Mouse (Mus musculus): ENCODE measurements around the gene Masp1. TPM values are rescaled to one million over a fixed set of nuclear protein-coding genes. Genes with fewer than 3 reads are reported as not detected.

The Masp1 gene
- total and polyA plus RNA-seq, 2 experiments from 2014 or later, result 6.6 to 9.8 TPM

DNA sequence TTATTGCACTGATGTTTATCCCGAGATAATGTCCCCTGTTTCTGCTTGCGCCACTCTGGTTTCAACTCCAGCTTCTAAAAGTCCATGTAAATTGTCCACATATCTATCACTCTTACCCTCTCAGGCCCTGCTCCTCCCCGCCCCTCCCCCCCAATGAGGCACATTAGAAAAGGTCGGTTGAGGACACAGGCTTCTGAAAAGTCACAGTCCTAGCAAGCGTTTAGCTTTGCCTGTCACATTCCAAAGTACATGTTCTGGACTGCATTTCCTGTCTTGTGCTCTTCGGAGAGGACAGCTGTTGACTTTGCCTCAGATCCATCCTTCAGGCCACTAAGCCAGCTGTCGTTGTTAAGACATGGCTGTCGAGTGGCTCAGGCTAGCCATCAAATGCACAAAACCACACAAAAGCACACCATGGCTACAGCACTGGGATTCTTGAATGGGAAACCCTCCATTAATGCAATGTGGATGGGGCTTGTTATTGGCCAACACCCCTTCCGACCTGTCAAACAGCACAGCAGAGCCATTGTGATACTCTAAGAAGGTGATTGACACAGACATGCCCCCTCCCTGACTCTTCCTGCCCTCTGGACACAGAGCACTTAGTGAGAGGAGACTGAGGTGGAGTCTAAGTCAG is 103.8 kb downstream of the Masp1 start:
- Histone ChIP-seq H3K4me2 (ENCODE audit: low read depth, low read length) (peak overlapping the region; percentile 43), H3K9me3 (replicated peaks; ENCODE audit: control insufficient read depth, low read length) (no peaks in the 10 kb centered on the region), H3K4me3 (ENCODE audit: low read depth, low read length) (no peak overlapping the region; the same call in 1 of the 2 replicates), H3K27ac (ENCODE audit: low read depth) (peak overlapping the region; percentile 69), H3K9ac (replicated peaks; ENCODE audit: low read depth, low read length) (no peak overlapping the region), H3K27me3 (ENCODE audit: control insufficient read depth, insufficient read depth, low read length) (no peaks in the 10 kb centered on the region), H3K36me3 (replicated peaks; ENCODE audit: control insufficient read depth, insufficient read depth, low read length) (no peaks in the 10 kb centered on the region), H3K4me1 (ENCODE audit: control insufficient read depth, insufficient read depth) (peaks cover 13% of the 10 kb centered on the region; the same call in 1 of the 2 replicates)
- peak; percentile 61 for DNase-seq (ENCODE audit: low spot score)
- WGBS, result 29% methylated on average over 9 of the region's 9 CpGs
- peak; percentile 76 for ATAC-seq (ENCODE audit: insufficient read depth, low read depth)
- TF ChIP-seq EP300 (IDR thresholded peaks at IDR 0.05; ENCODE audit: low read depth) (no peak), CTCF (IDR thresholded peaks at IDR 0.05; ENCODE audit: low read depth) (no peak)

DNA sequence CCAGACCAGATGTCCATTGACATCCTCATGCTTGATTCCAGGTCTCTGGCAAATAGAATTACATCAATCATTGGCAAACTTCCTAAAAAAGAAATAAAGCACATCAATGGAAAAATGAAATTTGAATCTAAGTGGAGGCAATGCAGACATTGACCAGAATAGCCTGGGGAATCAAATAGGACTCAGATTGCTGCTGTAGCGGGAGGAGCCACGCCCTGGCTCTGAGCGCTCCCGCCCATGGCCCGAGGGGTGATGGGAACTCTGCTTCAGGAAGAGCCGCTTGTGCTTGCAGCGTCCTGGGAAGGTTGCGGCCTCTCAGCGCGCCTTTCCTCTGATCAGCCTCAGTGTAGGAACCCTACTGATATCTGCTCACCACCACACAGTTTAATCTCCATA is 104.4 kb downstream of the Masp1 start:
- TF ChIP-seq EP300 (IDR thresholded peaks at IDR 0.05; ENCODE audit: low read depth) (no peak), CTCF (IDR thresholded peaks at IDR 0.05; ENCODE audit: low read depth) (no peak)
- H3K27me3 ChIP-seq (ENCODE audit: control insufficient read depth, insufficient read depth, low read length), result no peaks in the 10 kb centered on the region
- peak overlapping the region; percentile 69 for H3K27ac ChIP-seq (ENCODE audit: low read depth)
- peak; percentile 45 for DNase-seq (ENCODE audit: low spot score)
- no peaks in the 10 kb centered on the region for H3K9me3 ChIP-seq (replicated peaks; ENCODE audit: control insufficient read depth, low read length)
- 32% methylated on average over 10 of the region's 10 CpGs for WGBS
- peak; percentile 87 for ATAC-seq (ENCODE audit: insufficient read depth, low read depth)
- no peak overlapping the region for H3K9ac ChIP-seq (replicated peaks; ENCODE audit: low read depth, low read length)
- peak overlapping the region; percentile 43 for H3K4me2 ChIP-seq (ENCODE audit: low read depth, low read length)
- H3K4me1 ChIP-seq (ENCODE audit: control insufficient read depth, insufficient read depth), result peaks cover 13% of the 10 kb centered on the region; the same call in 1 of the 2 replicates
- H3K4me3 ChIP-seq (ENCODE audit: low read depth, low read length), result no peak overlapping the region; the same call in 1 of the 2 replicates
- H3K36me3 ChIP-seq (replicated peaks; ENCODE audit: control insufficient read depth, insufficient read depth, low read length), result no peaks in the 10 kb centered on the region

DNA sequence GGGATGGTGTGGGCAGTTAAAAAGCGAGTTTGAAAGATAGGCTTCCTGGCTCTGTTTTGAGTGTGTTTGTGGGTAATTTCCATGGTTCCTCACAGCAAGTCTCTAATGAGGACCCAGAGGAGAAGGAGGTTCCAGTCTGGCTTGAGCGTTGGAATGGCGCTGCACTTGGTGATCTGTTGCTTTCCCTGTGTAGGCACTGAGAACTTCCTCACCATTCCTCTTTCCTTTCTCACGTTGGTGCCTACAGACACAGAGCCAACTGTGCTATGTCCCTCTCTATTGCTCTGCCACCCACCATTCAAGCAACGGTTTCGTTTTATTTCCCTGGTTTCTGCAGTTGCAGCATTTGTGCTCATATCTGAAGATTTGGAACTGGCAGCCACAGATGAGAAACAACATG is 107.7 kb downstream of the Masp1 start:
- Histone ChIP-seq H3K9me3 (replicated peaks; ENCODE audit: control insufficient read depth, low read length) (no peaks in the 10 kb centered on the region), H3K4me3 (ENCODE audit: low read depth, low read length) (no peak overlapping the region), H3K36me3 (replicated peaks; ENCODE audit: control insufficient read depth, insufficient read depth, low read length) (no peaks in the 10 kb centered on the region), H3K9ac (replicated peaks; ENCODE audit: low read depth, low read length) (no peak overlapping the region), H3K4me1 (ENCODE audit: control insufficient read depth, insufficient read depth) (peaks cover 13% of the 10 kb centered on the region; the same call in 1 of the 2 replicates), H3K27me3 (ENCODE audit: control insufficient read depth, insufficient read depth, low read length) (no peaks in the 10 kb centered on the region), H3K27ac (ENCODE audit: low read depth) (no peak overlapping the region), H3K4me2 (ENCODE audit: low read depth, low read length) (no peak overlapping the region)
- WGBS, result 73% methylated on average over 6 of the region's 6 CpGs
- TF ChIP-seq CTCF (IDR thresholded peaks at IDR 0.05; ENCODE audit: low read depth) (no peak), EP300 (IDR thresholded peaks at IDR 0.05; ENCODE audit: low read depth) (no peak)
- no peak for DNase-seq (ENCODE audit: low spot score)
- no peak for ATAC-seq (ENCODE audit: insufficient read depth, low read depth)

DNA sequence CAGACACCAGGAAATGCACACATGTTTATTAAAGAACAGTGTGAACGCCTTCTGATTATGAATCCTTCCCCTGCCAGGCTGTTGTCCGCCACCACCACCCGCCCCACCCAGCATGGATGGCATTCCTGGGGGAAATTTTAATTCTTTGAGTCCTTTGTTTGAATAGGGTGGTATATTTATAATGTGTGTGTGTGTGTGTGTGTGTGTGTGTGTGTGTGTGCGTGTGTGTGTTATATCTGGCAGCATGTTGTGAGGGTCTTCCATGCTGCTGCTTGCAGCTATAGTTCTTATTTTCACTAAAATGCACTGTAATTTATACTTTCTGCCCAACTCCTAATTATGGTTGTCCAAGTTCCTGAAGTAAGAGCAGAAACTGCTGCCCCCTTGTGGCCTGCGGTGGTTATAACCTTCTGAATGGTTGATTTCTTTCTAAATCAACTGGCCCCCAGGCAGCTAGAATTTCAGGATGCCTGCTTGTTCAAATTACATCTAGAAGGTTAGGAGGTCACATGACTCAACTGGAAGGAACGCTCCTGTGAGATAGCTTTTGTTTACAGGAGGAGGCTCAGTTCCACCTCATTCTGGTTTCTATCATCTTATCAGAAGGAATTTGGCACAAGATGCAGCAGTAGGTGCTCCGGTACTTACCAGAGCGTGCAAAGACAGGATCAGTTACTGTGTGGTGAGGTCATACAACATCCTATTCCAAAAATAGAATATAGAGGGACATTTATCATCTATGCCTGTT is 117.4 kb downstream of the Masp1 start:
- no peak overlapping the region for H3K27ac ChIP-seq (ENCODE audit: low read depth)
- H3K4me2 ChIP-seq (ENCODE audit: low read depth, low read length), result no peak overlapping the region
- WGBS, result 28% methylated on average over 8 of the region's 8 CpGs
- no peaks in the 10 kb centered on the region for H3K9me3 ChIP-seq (replicated peaks; ENCODE audit: control insufficient read depth, low read length)
- H3K27me3 ChIP-seq (ENCODE audit: control insufficient read depth, insufficient read depth, low read length), result no peaks in the 10 kb centered on the region
- no peak overlapping the region for H3K9ac ChIP-seq (replicated peaks; ENCODE audit: low read depth, low read length)
- DNase-seq (ENCODE audit: low spot score) (peak; percentile 56), ATAC-seq (ENCODE audit: insufficient read depth, low read depth) (no peak; the same call in 1 of the 2 replicates)
- H3K4me1 ChIP-seq (ENCODE audit: control insufficient read depth, insufficient read depth), result no peaks in the 10 kb centered on the region
- no peaks in the 10 kb centered on the region for H3K36me3 ChIP-seq (replicated peaks; ENCODE audit: control insufficient read depth, insufficient read depth, low read length)
- H3K4me3 ChIP-seq (ENCODE audit: low read depth, low read length), result no peak overlapping the region
- peak; percentile 85 for TF ChIP-seq CTCF (IDR thresholded peaks at IDR 0.05; ENCODE audit: low read depth)
- no peak for TF ChIP-seq EP300 (IDR thresholded peaks at IDR 0.05; ENCODE audit: low read depth)

DNA sequence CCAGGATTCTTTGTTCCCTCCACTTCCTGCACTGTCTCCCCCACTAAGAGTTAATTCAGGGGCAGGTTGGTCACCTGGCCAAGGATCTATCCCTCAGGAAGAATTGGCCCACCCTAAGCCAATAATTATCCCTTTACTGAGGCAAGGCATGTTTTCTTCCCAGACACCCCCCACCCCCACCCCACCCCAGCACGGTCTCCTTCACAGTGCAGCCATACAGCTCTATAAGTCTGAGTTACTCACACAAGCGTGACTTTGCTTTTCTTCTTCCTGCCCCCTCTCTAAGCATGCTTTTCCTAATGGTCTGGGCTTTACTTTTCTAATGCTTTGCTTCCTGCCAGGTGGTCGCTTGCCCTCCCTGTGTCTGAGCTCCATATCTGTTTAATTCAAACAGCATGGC is 118.7 kb downstream of the Masp1 start:
- H3K9ac ChIP-seq (replicated peaks; ENCODE audit: low read depth, low read length), result no peak overlapping the region
- TF ChIP-seq CTCF (IDR thresholded peaks at IDR 0.05; ENCODE audit: low read depth) (no peak), EP300 (IDR thresholded peaks at IDR 0.05; ENCODE audit: low read depth) (no peak)
- no peak overlapping the region for H3K27ac ChIP-seq (ENCODE audit: low read depth)
- no peak overlapping the region for H3K4me2 ChIP-seq (ENCODE audit: low read depth, low read length)
- DNase-seq (ENCODE audit: low spot score) (no peak), ATAC-seq (ENCODE audit: insufficient read depth, low read depth) (no peak)
- 73% methylated on average over 3 of the region's 3 CpGs for WGBS
- H3K4me3 ChIP-seq (ENCODE audit: low read depth, low read length), result no peak overlapping the region
- no peaks in the 10 kb centered on the region for H3K27me3 ChIP-seq (ENCODE audit: control insufficient read depth, insufficient read depth, low read length)
- H3K36me3 ChIP-seq (replicated peaks; ENCODE audit: control insufficient read depth, insufficient read depth, low read length), result no peaks in the 10 kb centered on the region
- no peaks in the 10 kb centered on the region for H3K4me1 ChIP-seq (ENCODE audit: control insufficient read depth, insufficient read depth)
- no peaks in the 10 kb centered on the region for H3K9me3 ChIP-seq (replicated peaks; ENCODE audit: control insufficient read depth, low read length)

Data from heart, postnatal 0 days (tissue).